7 mouse cellular contexts compared by ENCODE assay signal in genomic region chr11:29247725-29248124, GRCm38 (mm10). TPM values are rescaled to one million over a fixed set of nuclear protein-coding genes. Genes with fewer than 3 reads are reported as not detected.
A peak's percentile ranks its signal among the peaks of the same experiment; 100 is the strongest.
DNase-seq lines count a peak whose midpoint lies in the region; ATAC-seq and TF ChIP-seq lines count a peak whose summit lies in the region.

No protein-coding gene starts in this region.

- H3K4me1 ChIP-seq in lung, adult 2 months (ENCODE audit: control insufficient read depth, insufficient read depth, low read length), result no peaks in the 10 kb centered on the region
- peaks cover 18% of the 10 kb centered on the region for H3K4me1 ChIP-seq in forebrain, embryonic 13.5 days
- H3K4me1 ChIP-seq in limb, embryonic 10.5 days, result peaks cover 17% of the 10 kb centered on the region
- H3K4me1 ChIP-seq in neural tube, embryonic 14.5 days (ENCODE audit: control insufficient read depth, insufficient read depth, low read length), result peaks cover 12% of the 10 kb centered on the region

- H3K4me3 ChIP-seq in lung, adult 2 months (replicated peaks; ENCODE audit: extremely low read depth, low read depth, low read length), result peak overlapping the region; percentile 35
- H3K4me3 ChIP-seq in forebrain, embryonic 13.5 days, result peak overlapping the region; percentile 84
- peak overlapping the region; percentile 75 for H3K4me3 ChIP-seq in limb, embryonic 10.5 days
- peak overlapping the region; percentile 84 for H3K4me3 ChIP-seq in neural tube, embryonic 14.5 days (ENCODE audit: low read depth, low read length)

- no peak for TF ChIP-seq CTCF in lung, adult 2 months (IDR thresholded peaks at IDR 0.05; ENCODE audit: insufficient read depth, low read length)

- WGBS in lung, adult 2 months, result 100% methylated on average over 1 of the region's 1 CpGs
- 100% methylated on average over 1 of the region's 1 CpGs for WGBS in forebrain, embryonic 13.5 days
- 96% methylated on average over 1 of the region's 1 CpGs for WGBS in limb, embryonic 10.5 days
- WGBS in neural tube, embryonic 14.5 days, result 93% methylated on average over 1 of the region's 1 CpGs

- H3K27ac ChIP-seq in forebrain, embryonic 13.5 days, result no peak overlapping the region
- peak overlapping the region; percentile 67 for H3K27ac ChIP-seq in limb, embryonic 10.5 days
- no peak overlapping the region for H3K27ac ChIP-seq in neural tube, embryonic 14.5 days (ENCODE audit: low read depth, low read length)

- H3K9ac ChIP-seq in forebrain, embryonic 13.5 days, result no peak overlapping the region
- H3K9ac ChIP-seq in neural tube, embryonic 14.5 days (replicated peaks; ENCODE audit: low read depth, low read length), result no peak overlapping the region

- peaks cover 13% of the 10 kb centered on the region for H3K36me3 ChIP-seq in forebrain, embryonic 13.5 days (ENCODE audit: poor library complexity, severe bottlenecking)
- H3K36me3 ChIP-seq in limb, embryonic 10.5 days, result peaks cover 8% of the 10 kb centered on the region
- H3K36me3 ChIP-seq in neural tube, embryonic 14.5 days (ENCODE audit: control insufficient read depth, insufficient read depth, low read length), result peaks cover 4% of the 10 kb centered on the region; the same call in 1 of the 2 replicates

- DNase-seq in lung, adult 2 months, result no peak
- no peak for DNase-seq in lung, postnatal 25 days (ENCODE audit: low spot score)
- DNase-seq in limb, embryonic 10.5 days (ENCODE audit: low spot score), result peak; percentile 33
- no peak for DNase-seq in urinary bladder, postnatal 25 days (ENCODE audit: low spot score)
- no peak for DNase-seq in urinary bladder, adult 18-20 months (ENCODE audit: low spot score in 2 of 2)

- H3K4me2 ChIP-seq in forebrain, embryonic 13.5 days, result peak overlapping the region; percentile 84
- H3K4me2 ChIP-seq in neural tube, embryonic 14.5 days (ENCODE audit: low read depth, low read length), result peak overlapping the region; percentile 9; the same call in 1 of the 2 replicates

- peak; percentile 33 for ATAC-seq in forebrain, embryonic 13.5 days
- peak; percentile 25 for ATAC-seq in neural tube, embryonic 14.5 days (ENCODE audit: low read depth)

- no peaks in the 10 kb centered on the region for H3K27me3 ChIP-seq in forebrain, embryonic 13.5 days
- H3K27me3 ChIP-seq in limb, embryonic 10.5 days (ENCODE audit: low read depth, poor library complexity, severe bottlenecking), result no peaks in the 10 kb centered on the region
- H3K27me3 ChIP-seq in neural tube, embryonic 14.5 days (ENCODE audit: control insufficient read depth, insufficient read depth, low read length), result no peaks in the 10 kb centered on the region

- no peak for TF ChIP-seq POLR2A in lung, adult 2 months (IDR thresholded peaks at IDR 0.05; ENCODE audit: borderline replicate concordance, extremely low read depth, low read depth, low read length)

- no peaks in the 10 kb centered on the region for H3K9me3 ChIP-seq in forebrain, embryonic 13.5 days (replicated peaks)
- no peaks in the 10 kb centered on the region for H3K9me3 ChIP-seq in limb, embryonic 10.5 days (replicated peaks)
- H3K9me3 ChIP-seq in neural tube, embryonic 14.5 days (ENCODE audit: control insufficient read depth, low read length), result no peaks in the 10 kb centered on the region

RNA-seq across cellular contexts. Expression of gene Cfap36, which starts 0.5 kb away (rescaled TPM):
- 7.6 and 9.6 TPM in 2 replicates for polyA plus RNA-seq in lung, adult 2 months (2012; rRNA removed)
- 93.4 and 95.9 TPM in 2 replicates for polyA plus RNA-seq in forebrain, embryonic 13.5 days (2015; fragmentation: Nextera tagmentation; extraction: Ambion mirVana)
- 48.0 and 51.4 TPM in 2 replicates for polyA plus RNA-seq in limb, embryonic 10.5 days (2016; fragmentation: Nextera tagmentation; extraction: Ambion mirVana)
- polyA plus RNA-seq in neural tube, embryonic 14.5 days (2014; fragmentation: Nextera tagmentation; extraction: Ambion mirVana), result 123 and 141 TPM in 2 replicates
